In the genomic region with DNA sequence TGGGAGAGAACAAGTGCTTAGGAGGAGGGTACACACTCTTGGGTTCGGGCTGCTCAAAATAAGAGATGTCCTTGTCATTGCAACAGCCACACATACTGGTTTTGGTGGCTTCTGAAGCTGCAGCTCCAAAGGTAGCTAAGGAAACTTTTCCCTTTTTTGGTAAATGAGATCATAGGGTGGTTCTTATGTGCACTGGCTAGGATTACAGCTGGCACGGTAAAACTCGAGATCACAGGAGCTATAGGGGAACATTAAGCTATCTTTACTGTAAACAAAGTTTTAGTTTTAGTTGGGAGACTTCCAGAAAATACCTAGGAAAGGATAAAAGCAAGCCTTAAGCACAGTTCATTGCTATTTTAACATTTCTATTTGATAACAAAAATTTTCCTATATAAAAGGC, we compare ENCODE assay signal across 27 mouse cellular contexts. TPM values are rescaled to one million over a fixed set of nuclear protein-coding genes. Genes with fewer than 3 reads are reported as not detected.
"Had no signal": no experiment of that assay in that cellular context is flagged by ENCODE, and none has a peak within 500 bp of the region (broad histone marks: within the 10 kb centered on the region; RNA-seq: fewer than 3 reads in every experiment).

No protein-coding gene starts in this region.

- H3K4me3 ChIP-seq: embryonic facial prominence, embryonic 12.5 days; embryonic facial prominence, embryonic 13.5 days; embryonic facial prominence, embryonic 15.5 days; erythroblast, embryonic 14.5 days; forebrain, embryonic 12.5 days; forebrain, embryonic 13.5 days; forebrain, embryonic 15.5 days; gastrocnemius, adult 2 months; heart, adult 2 months had no signal

- H3K4me1 ChIP-seq: forebrain, embryonic 15.5 days had no signal

- H3K9me3 ChIP-seq: embryonic facial prominence, embryonic 12.5 days; embryonic facial prominence, embryonic 13.5 days; embryonic facial prominence, embryonic 15.5 days; forebrain, embryonic 12.5 days; forebrain, embryonic 13.5 days; forebrain, embryonic 15.5 days had no signal

- DNase-seq: cerebellum, adult 2 months; cerebellum, adult 8-10 months; cerebellum, adult 9-10 months; cerebellum, adult 9-11 months; cerebellum, postnatal 10 days; cerebellum, postnatal 14 days; cerebellum, postnatal 25 days; cerebellum, postnatal 36 days; embryo, embryonic 11 days; forebrain, postnatal 0 days; gastrocnemius, adult 2 months; gastrocnemius, postnatal 10 days; gastrocnemius, postnatal 14 days; gastrocnemius, postnatal 25 days; gastrocnemius, postnatal 36 days; heart, adult 11 months; heart, adult 18-20 months; heart, adult 2 months had no signal

- ATAC-seq: forebrain, embryonic 13.5 days; forebrain, embryonic 14.5 days; forebrain, embryonic 15.5 days; forebrain, embryonic 16.5 days; forebrain, postnatal 0 days had no signal

- H3K27me3 ChIP-seq: embryonic facial prominence, embryonic 12.5 days; embryonic facial prominence, embryonic 15.5 days; forebrain, embryonic 12.5 days; forebrain, embryonic 13.5 days; forebrain, embryonic 15.5 days had no signal

- H3K36me3 ChIP-seq: embryonic facial prominence, embryonic 12.5 days; embryonic facial prominence, embryonic 13.5 days; embryonic facial prominence, embryonic 15.5 days; forebrain, embryonic 12.5 days; forebrain, embryonic 15.5 days had no signal

- H3K9ac ChIP-seq: embryonic facial prominence, embryonic 12.5 days; embryonic facial prominence, embryonic 13.5 days; embryonic facial prominence, embryonic 15.5 days; forebrain, embryonic 12.5 days; forebrain, embryonic 13.5 days; forebrain, embryonic 15.5 days; forebrain, postnatal 0 days had no signal

- H3K27ac ChIP-seq: embryonic facial prominence, embryonic 13.5 days; forebrain, embryonic 12.5 days; forebrain, embryonic 13.5 days; forebrain, embryonic 15.5 days; gastrocnemius, adult 2 months; heart, adult 2 months had no signal

- H3K4me2 ChIP-seq: embryonic facial prominence, embryonic 12.5 days; embryonic facial prominence, embryonic 13.5 days; embryonic facial prominence, embryonic 15.5 days; forebrain, embryonic 12.5 days; forebrain, embryonic 13.5 days; forebrain, embryonic 15.5 days had no signal

RNA-seq across cellular contexts. Expression of a gene that starts 24.2 kb away (rescaled TPM):
- polyA plus RNA-seq: erythroblast, embryonic 14.5 days had no signal
